9 mouse cellular contexts compared by ENCODE assay signal in the genomic region with DNA sequence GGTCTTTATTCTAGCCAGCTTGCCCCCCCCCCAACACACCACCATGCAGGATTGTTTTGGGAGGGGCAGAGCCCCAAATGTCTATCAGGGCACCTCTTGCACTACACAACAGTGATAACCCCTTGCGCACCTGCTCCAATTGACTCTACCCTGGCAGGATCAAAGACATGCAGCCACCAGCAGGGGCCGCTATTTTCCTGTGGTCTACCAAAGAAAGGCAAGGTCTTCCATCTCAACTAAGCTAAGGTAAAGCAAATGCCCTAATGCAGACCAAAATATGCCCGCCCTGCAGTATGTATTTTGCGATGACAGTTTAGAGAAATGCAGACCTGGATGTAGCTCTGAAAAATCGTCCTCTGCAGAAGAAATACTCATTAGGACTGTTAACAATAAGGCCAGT. TPM values are rescaled to one million over a fixed set of nuclear protein-coding genes. Genes with fewer than 3 reads are reported as not detected.
DNase-seq lines count a peak whose midpoint lies in the region; ATAC-seq and TF ChIP-seq lines count a peak whose summit lies in the region.
"Had no signal": no experiment of that assay in that cellular context is flagged by ENCODE, and none has a peak within 500 bp of the region (broad histone marks: within the 10 kb centered on the region; RNA-seq: fewer than 3 reads in every experiment).

No protein-coding gene starts in this region.

- no peaks in the 10 kb centered on the region for H3K9me3 ChIP-seq in hindbrain, embryonic 11.5 days (ENCODE audit: control insufficient read depth, low read length)
- H3K9me3 ChIP-seq in hindbrain, embryonic 12.5 days (replicated peaks), result no peaks in the 10 kb centered on the region
- H3K9me3 ChIP-seq: embryonic facial prominence, embryonic 12.5 days had no signal

- DNase-seq in hindbrain, embryonic 11.5 days (ENCODE audit: low spot score), result peak; percentile 91
- peak; percentile 62 for DNase-seq in adrenal gland, adult 8-10 months
- peak; percentile 77 for DNase-seq in embryo, embryonic 9.5 days (ENCODE audit: extremely low spot score)
- DNase-seq in heart, postnatal 4 days, result peak; percentile 89
- DNase-seq in left cerebral cortex, postnatal 36 days (ENCODE audit: low spot score in 2 of 2), result peak; percentile 64 to 65
- peak; percentile 50 for DNase-seq in ovary, adult 18-20 months (ENCODE audit: low spot score)
- DNase-seq in thymus, adult 2 months, result peak; percentile 88

- no peak overlapping the region for H3K4me3 ChIP-seq in hindbrain, embryonic 11.5 days (ENCODE audit: low read depth, low read length)
- no peak overlapping the region for H3K4me3 ChIP-seq in hindbrain, embryonic 12.5 days
- no peak overlapping the region for H3K4me3 ChIP-seq in thymus, adult 2 months (ENCODE audit: control insufficient read depth, insufficient read depth, low read length)
- H3K4me3 ChIP-seq: embryonic facial prominence, embryonic 12.5 days had no signal

- no peak for ATAC-seq in hindbrain, embryonic 11.5 days (ENCODE audit: low FRiP score)
- no peak for ATAC-seq in hindbrain, embryonic 12.5 days (ENCODE audit: low FRiP score)

- H3K36me3 ChIP-seq in hindbrain, embryonic 11.5 days (ENCODE audit: control insufficient read depth, insufficient read depth, low read length), result no peaks in the 10 kb centered on the region
- H3K36me3 ChIP-seq in hindbrain, embryonic 12.5 days, result no peaks in the 10 kb centered on the region
- no peaks in the 10 kb centered on the region for H3K36me3 ChIP-seq in thymus, adult 2 months (ENCODE audit: control insufficient read depth, insufficient read depth, low read length)
- H3K36me3 ChIP-seq: embryonic facial prominence, embryonic 12.5 days had no signal

- peak; percentile 69; the same call in 1 of the 2 replicates for TF ChIP-seq CTCF in thymus, adult 2 months (IDR thresholded peaks at IDR 0.05; ENCODE audit: borderline replicate concordance, control insufficient read depth, extremely low read depth, insufficient read depth, low read length, poor library complexity)

- WGBS in hindbrain, embryonic 11.5 days, result 13% methylated on average over 5 of the region's 5 CpGs
- WGBS in hindbrain, embryonic 12.5 days, result 7% methylated on average over 5 of the region's 5 CpGs
- 5% methylated on average over 5 of the region's 5 CpGs for WGBS in thymus, adult 2 months

- intact Hi-C loops in left cerebral cortex, postnatal 36 days (cut with DNase I), result loop anchor here (2.0 to 5.0 kb wide), 2 partner anchors 78 to 129 kb away; partner anchors contain the start of gene Sh2b1

- no peaks in the 10 kb centered on the region; the same call in 1 of the 2 replicates for H3K4me1 ChIP-seq in hindbrain, embryonic 11.5 days (replicated peaks; ENCODE audit: control insufficient read depth, insufficient read depth, low read length)
- peaks cover 11% of the 10 kb centered on the region for H3K4me1 ChIP-seq in hindbrain, embryonic 12.5 days
- peaks cover 4% of the 10 kb centered on the region for H3K4me1 ChIP-seq in thymus, adult 2 months (replicated peaks; ENCODE audit: control insufficient read depth, insufficient read depth, low read length)

- H3K4me2 ChIP-seq in hindbrain, embryonic 11.5 days (replicated peaks; ENCODE audit: low read depth, low read length), result no peak overlapping the region
- H3K4me2 ChIP-seq in hindbrain, embryonic 12.5 days (replicated peaks), result no peak overlapping the region
- H3K4me2 ChIP-seq: embryonic facial prominence, embryonic 12.5 days had no signal

- H3K9ac ChIP-seq in hindbrain, embryonic 11.5 days (ENCODE audit: low read depth, low read length), result no peak overlapping the region
- no peak overlapping the region for H3K9ac ChIP-seq in hindbrain, embryonic 12.5 days
- H3K9ac ChIP-seq: embryonic facial prominence, embryonic 12.5 days had no signal

- TF ChIP-seq POLR2A in thymus, adult 2 months (IDR thresholded peaks at IDR 0.05; ENCODE audit: control insufficient read depth, extremely low read depth, insufficient read depth, low read length, poor library complexity), result no peak

- no peak overlapping the region for H3K27ac ChIP-seq in hindbrain, embryonic 11.5 days (ENCODE audit: low read depth, low read length)
- H3K27ac ChIP-seq in hindbrain, embryonic 12.5 days, result no peak overlapping the region
- H3K27ac ChIP-seq in thymus, adult 2 months (ENCODE audit: control insufficient read depth, insufficient read depth, low read length), result no peak overlapping the region
- H3K27ac ChIP-seq: embryonic facial prominence, embryonic 12.5 days had no signal

- no peaks in the 10 kb centered on the region for H3K27me3 ChIP-seq in hindbrain, embryonic 11.5 days (ENCODE audit: control insufficient read depth, insufficient read depth, low read length)
- no peaks in the 10 kb centered on the region; the same call in 1 of the 2 replicates for H3K27me3 ChIP-seq in hindbrain, embryonic 12.5 days
- no peaks in the 10 kb centered on the region for H3K27me3 ChIP-seq in thymus, adult 2 months (ENCODE audit: control insufficient read depth, insufficient read depth, low read length)
- H3K27me3 ChIP-seq: embryonic facial prominence, embryonic 12.5 days had no signal

RNA-seq across cellular contexts. Expression of gene Nfatc2ip, which starts 3.0 kb away (rescaled TPM):
- polyA plus RNA-seq in hindbrain, embryonic 11.5 days (2014; fragmentation: Nextera tagmentation; extraction: Ambion mirVana), result 4.8 and 5.2 TPM in 2 replicates
- 3.8 and 4.7 TPM in 2 replicates for polyA plus RNA-seq in hindbrain, embryonic 12.5 days (2016; fragmentation: Nextera tagmentation; extraction: Ambion mirVana)
- total RNA-seq in adrenal gland, adult 8-10 months (2022), result 10 to 100 TPM in 2 of 4 experiments, 1 to 10 TPM in 2; 6.5 to 10.8 (median 8.8) TPM
- total RNA-seq in heart, postnatal 4 days (2021), result 10 to 100 TPM in 1 of 2 experiments, 1 to 10 TPM in 1; 7.5 to 10.1 TPM
- total RNA-seq in left cerebral cortex, postnatal 36 days (2021), result 1 to 10 TPM; 5.2 to 5.5 TPM
- polyA plus RNA-seq in thymus, adult 2 months (2012; rRNA removed), result 24.3 and 28.6 TPM in 2 replicates

RNA-seq across cellular contexts. Expression of gene Cd19, which starts 15.1 kb away (rescaled TPM):
- polyA plus RNA-seq in hindbrain, embryonic 11.5 days (2014; fragmentation: Nextera tagmentation; extraction: Ambion mirVana), result not detected in 2 replicates
- not detected in 2 replicates for polyA plus RNA-seq in hindbrain, embryonic 12.5 days (2016; fragmentation: Nextera tagmentation; extraction: Ambion mirVana)
- under 1 TPM; 0.56 to 0.94 (median 0.78) TPM for total RNA-seq in adrenal gland, adult 8-10 months (2022)
- total RNA-seq in heart, postnatal 4 days (2021), result under 1 TPM; 0.45 to 0.72 TPM
- not detected for total RNA-seq in left cerebral cortex, postnatal 36 days (2021)
- 10.8 and 11.6 TPM in 2 replicates for polyA plus RNA-seq in thymus, adult 2 months (2012; rRNA removed)
- polyA plus RNA-seq: embryonic facial prominence, embryonic 12.5 days had no signal

RNA-seq across cellular contexts. Expression of gene Spns1, which starts 22.3 kb away (rescaled TPM):
- polyA plus RNA-seq in hindbrain, embryonic 11.5 days (2014; fragmentation: Nextera tagmentation; extraction: Ambion mirVana), result 36.0 and 39.3 TPM in 2 replicates
- polyA plus RNA-seq in hindbrain, embryonic 12.5 days (2016; fragmentation: Nextera tagmentation; extraction: Ambion mirVana), result 67.4 and 67.7 TPM in 2 replicates
- 10 to 100 TPM; 36.9 to 57.2 (median 45.6) TPM for total RNA-seq in adrenal gland, adult 8-10 months (2022)
- 10 to 100 TPM; 36.8 to 37.3 TPM for total RNA-seq in heart, postnatal 4 days (2021)
- total RNA-seq in left cerebral cortex, postnatal 36 days (2021), result 10 to 100 TPM; 81.5 to 85.5 TPM
- polyA plus RNA-seq in thymus, adult 2 months (2012; rRNA removed), result 457 and 489 TPM in 2 replicates

RNA-seq across cellular contexts. Expression of gene Rabep2, which starts 29.0 kb away (rescaled TPM):
- 19.5 and 20.2 TPM in 2 replicates for polyA plus RNA-seq in hindbrain, embryonic 11.5 days (2014; fragmentation: Nextera tagmentation; extraction: Ambion mirVana)
- 31.1 and 32.1 TPM in 2 replicates for polyA plus RNA-seq in hindbrain, embryonic 12.5 days (2016; fragmentation: Nextera tagmentation; extraction: Ambion mirVana)
- 100 to 1,000 TPM in 2 of 4 experiments, 10 to 100 TPM in 2; 52.1 to 174 (median 93.2) TPM for total RNA-seq in adrenal gland, adult 8-10 months (2022)
- 10 to 100 TPM; 11.8 to 15.0 TPM for total RNA-seq in heart, postnatal 4 days (2021)
- total RNA-seq in left cerebral cortex, postnatal 36 days (2021), result 10 to 100 TPM; 11.0 to 11.6 TPM
- 26.1 and 27.6 TPM in 2 replicates for polyA plus RNA-seq in thymus, adult 2 months (2012; rRNA removed)

RNA-seq across cellular contexts. Expression of gene Lat, which starts 30.2 kb away (rescaled TPM):
- polyA plus RNA-seq in hindbrain, embryonic 11.5 days (2014; fragmentation: Nextera tagmentation; extraction: Ambion mirVana), result 1.9 and 3.0 TPM in 2 replicates
- 2.8 and 3.0 TPM in 2 replicates for polyA plus RNA-seq in hindbrain, embryonic 12.5 days (2016; fragmentation: Nextera tagmentation; extraction: Ambion mirVana)
- 1 to 10 TPM in 3 of 4 experiments, under 1 TPM in 1; 0.49 to 2.0 (median 1.6) TPM for total RNA-seq in adrenal gland, adult 8-10 months (2022)
- 1 to 10 TPM; 1.1 to 1.4 TPM for total RNA-seq in heart, postnatal 4 days (2021)
- total RNA-seq in left cerebral cortex, postnatal 36 days (2021), result 1 to 10 TPM in 1 of 2 experiments, under 1 TPM in 1; 0.57 to 1.5 TPM
- 2,604 and 2,615 TPM in 2 replicates for polyA plus RNA-seq in thymus, adult 2 months (2012; rRNA removed)
